24 mouse cellular contexts compared by ENCODE assay signal in the genomic region with DNA sequence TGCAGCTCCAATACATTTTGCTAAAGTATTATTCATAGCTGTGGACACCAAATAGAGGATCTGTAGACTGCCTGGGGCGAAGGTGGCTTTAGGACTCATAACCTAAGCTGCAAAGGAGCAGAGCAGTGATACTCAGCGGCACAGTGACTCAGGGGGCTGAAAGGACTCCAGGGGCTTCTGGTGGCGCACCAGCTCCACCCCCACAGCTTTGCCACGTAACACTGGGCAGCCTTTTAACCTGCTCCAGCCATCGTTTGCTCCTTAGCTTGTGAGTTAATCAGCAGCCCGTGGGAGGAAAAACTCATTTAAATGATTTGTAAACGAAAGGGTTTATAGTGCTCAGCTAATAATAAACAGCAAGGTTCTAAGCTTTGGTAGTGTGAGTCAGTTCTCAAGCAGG.
A peak's percentile ranks its signal among the peaks of the same experiment; 100 is the strongest.
DNase-seq lines count a peak whose midpoint lies in the region; ATAC-seq and TF ChIP-seq lines count a peak whose summit lies in the region.
"Had no signal": no experiment of that assay in that cellular context is flagged by ENCODE, and none has a peak within 500 bp of the region (broad histone marks: within the 10 kb centered on the region; RNA-seq: fewer than 3 reads in every experiment).

No protein-coding gene starts in this region.

- no peak overlapping the region for H3K4me3 ChIP-seq in kidney, postnatal 0 days (replicated peaks; ENCODE audit: low read depth, low read length)
- H3K4me3 ChIP-seq: embryonic facial prominence, embryonic 12.5 days; embryonic facial prominence, embryonic 15.5 days; hindbrain, embryonic 10.5 days; hindbrain, embryonic 13.5 days had no signal

- H3K36me3 ChIP-seq in kidney, postnatal 0 days (ENCODE audit: insufficient read depth, low read length) = no peaks in the 10 kb centered on the region
- H3K36me3 ChIP-seq: embryonic facial prominence, embryonic 12.5 days; embryonic facial prominence, embryonic 15.5 days; hindbrain, embryonic 10.5 days; hindbrain, embryonic 13.5 days had no signal

- no peak overlapping the region for H3K4me2 ChIP-seq in kidney, postnatal 0 days (ENCODE audit: low read length)
- H3K4me2 ChIP-seq: embryonic facial prominence, embryonic 12.5 days; embryonic facial prominence, embryonic 15.5 days; heart, embryonic 11.5 days; hindbrain, embryonic 13.5 days had no signal

- no peaks in the 10 kb centered on the region for H3K27me3 ChIP-seq in kidney, postnatal 0 days (ENCODE audit: insufficient read depth, low read length)
- H3K27me3 ChIP-seq: embryonic facial prominence, embryonic 12.5 days; embryonic facial prominence, embryonic 15.5 days; hindbrain, embryonic 13.5 days had no signal

- H3K27ac ChIP-seq in kidney, postnatal 0 days = no peak overlapping the region
- H3K27ac ChIP-seq: embryonic facial prominence, embryonic 12.5 days; embryonic facial prominence, embryonic 15.5 days; hindbrain, embryonic 10.5 days; hindbrain, embryonic 13.5 days had no signal

- no peak overlapping the region for H3K9ac ChIP-seq in kidney, postnatal 0 days (ENCODE audit: low read depth, low read length)
- H3K9ac ChIP-seq: embryonic facial prominence, embryonic 12.5 days; embryonic facial prominence, embryonic 15.5 days; forebrain, postnatal 0 days; hindbrain, embryonic 13.5 days had no signal

- H3K4me1 ChIP-seq in kidney, postnatal 0 days (replicated peaks; ENCODE audit: insufficient read depth, low read length) = no peaks in the 10 kb centered on the region
- H3K4me1 ChIP-seq: embryonic facial prominence, embryonic 12.5 days; embryonic facial prominence, embryonic 15.5 days; hindbrain, embryonic 10.5 days; hindbrain, embryonic 13.5 days had no signal

- 17% methylated on average over 7 of the region's 7 CpGs for WGBS in kidney, postnatal 0 days

- no peak for DNase-seq in frontal cortex, postnatal 25 days (ENCODE audit: low spot score in 2 of 2)
- peak; percentile 57 for DNase-seq in kidney, adult 9 months
- DNase-seq in kidney, adult 11 months = no peak
- DNase-seq in kidney, postnatal 0 days (ENCODE audit: low spot score) = peak; percentile 5
- DNase-seq in kidney, adult 18-20 months = no peak
- peak; percentile 30 to 39 for DNase-seq in kidney, postnatal 4 days
- DNase-seq in cerebellum, adult 8-10 months = no peak
- DNase-seq: adrenal gland, adult 2 months; adrenal gland, postnatal 14 days; cerebellum, adult 11-12 months; cerebellum, adult 9-10 months; cerebellum, postnatal 25 days; forebrain, postnatal 0 days; gastrocnemius, postnatal 10 days; gastrocnemius, postnatal 36 days; heart, postnatal 36 days had no signal

- ATAC-seq in frontal cortex, adult (ENCODE audit: low TSS enrichment) = 0 out of 2 replicates have a peak, but pooled peaks have one; percentile 29
- ATAC-seq in kidney, postnatal 0 days (replicated peaks; ENCODE audit: low FRiP score, low read depth) = no peak
- ATAC-seq: forebrain, embryonic 14.5 days; forebrain, postnatal 0 days; hindbrain, embryonic 16.5 days had no signal

- no peaks in the 10 kb centered on the region for H3K9me3 ChIP-seq in kidney, postnatal 0 days (replicated peaks; ENCODE audit: low read length)
- H3K9me3 ChIP-seq: embryonic facial prominence, embryonic 12.5 days; embryonic facial prominence, embryonic 15.5 days; hindbrain, embryonic 10.5 days; hindbrain, embryonic 13.5 days had no signal

- TF ChIP-seq CTCF in kidney, postnatal 0 days (IDR thresholded peaks at IDR 0.05; ENCODE audit: low read depth) = no peak

Comparison
In these comparisons a context has a peak if more than half of its experiments do, and no peak if none do; other contexts are left out.
1. DNase-seq: peak in kidney, adult 9 months (single experiment), kidney, postnatal 0 days (single experiment) and kidney, postnatal 4 days (2 of 2); none in frontal cortex, postnatal 25 days (0 of 2), kidney, adult 11 months (single experiment), kidney, adult 18-20 months (single experiment) and cerebellum, adult 8-10 months (single experiment).